Mouse (Mus musculus) midbrain, embryonic 14.5 days (tissue): Measurements from ENCODE around the gene Prpf19. TPM values are rescaled to one million over a fixed set of nuclear protein-coding genes. Genes with fewer than 3 reads are reported as not detected.

Source experiments
- ATAC-seq: fragments of 200-750 bp; cut with Nextera tagmentation; 2 replicates; pipeline ENCODE4 v1.8.0; 2017; ENCODE audit warnings: moderate number of reproducible peaks, moderate library complexity; ENCODE audit not compliant: low FRiP score, low TSS enrichment
- DNase-seq: peaks from one replicate; pipeline ENCODE4 v3.0.0-alpha.2; 2015
- H3K27ac ChIP-seq: fragments of 300-500 bp; sonication (generic); replicated peaks from 2 replicates; pipeline ENCODE4 v1.5.1; 2014; ENCODE audit warnings: mild to moderate bottlenecking, low read depth, low read length, moderate library complexity
- H3K27me3 ChIP-seq: fragments of 300-500 bp; sonication (generic); 2 replicates; pipeline ENCODE4 v1.6.1; 2014; ENCODE audit warnings: low read length, control low read depth, mixed read lengths; ENCODE audit not compliant: control insufficient read depth, insufficient read depth
- H3K36me3 ChIP-seq: fragments of 300-500 bp; sonication (generic); 2 replicates; pipeline ENCODE4 v1.6.1; 2014; ENCODE audit warnings: low read length, control low read depth; ENCODE audit not compliant: control insufficient read depth, insufficient read depth
- H3K4me1 ChIP-seq: fragments of 300-500 bp; sonication (generic); 2 replicates; pipeline ENCODE4 v1.6.1; 2014; ENCODE audit warnings: mild to moderate bottlenecking, antibody characterized with exemption, low read length, control low read depth; ENCODE audit not compliant: control insufficient read depth, insufficient read depth
- H3K4me2 ChIP-seq: fragments of 300-500 bp; sonication (generic); 2 replicates; pipeline ENCODE4 v1.6.1; 2014; ENCODE audit warnings: mild to moderate bottlenecking, low read length, moderate library complexity
- H3K4me3 ChIP-seq: fragments of 300-500 bp; sonication (generic); replicated peaks from 2 replicates; pipeline ENCODE4 v1.5.1; 2014; ENCODE audit warnings: low read depth, low read length
- H3K9ac ChIP-seq: fragments of 300-500 bp; sonication (generic); replicated peaks from 2 replicates; pipeline ENCODE4 v1.6.1; 2014; ENCODE audit warnings: mild to moderate bottlenecking, low read length, moderate library complexity
- H3K9me3 ChIP-seq: fragments of 300-500 bp; sonication (generic); 2 replicates; pipeline ENCODE4 v1.6.1; 2016; ENCODE audit warnings: low read length, control low read depth, mixed read lengths; ENCODE audit not compliant: control insufficient read depth
- WGBS: fragments of 180-500 bp; shearing (Covaris S2); extraction: QIAGEN DNeasy Blood & Tissue Kit; methylation state at CpG from one replicate; pipeline ENCODE4 v1.1.7; 2014; 5-methylcytosine and 5-hydroxymethylcytosine counted together
- polyA plus RNA-seq: library from polyadenylated mRNA; unstranded; fragments of >200 nt; fragmentation: Nextera tagmentation; extraction: Ambion mirVana; gene quantifications from 2 replicates; pipeline ENCODE4 v1.2.1, GENCODE M21; 2014

Gene Prpf19
- polyA plus RNA-seq, 1 experiment from 2014 or later = 39.2 TPM

DNA sequence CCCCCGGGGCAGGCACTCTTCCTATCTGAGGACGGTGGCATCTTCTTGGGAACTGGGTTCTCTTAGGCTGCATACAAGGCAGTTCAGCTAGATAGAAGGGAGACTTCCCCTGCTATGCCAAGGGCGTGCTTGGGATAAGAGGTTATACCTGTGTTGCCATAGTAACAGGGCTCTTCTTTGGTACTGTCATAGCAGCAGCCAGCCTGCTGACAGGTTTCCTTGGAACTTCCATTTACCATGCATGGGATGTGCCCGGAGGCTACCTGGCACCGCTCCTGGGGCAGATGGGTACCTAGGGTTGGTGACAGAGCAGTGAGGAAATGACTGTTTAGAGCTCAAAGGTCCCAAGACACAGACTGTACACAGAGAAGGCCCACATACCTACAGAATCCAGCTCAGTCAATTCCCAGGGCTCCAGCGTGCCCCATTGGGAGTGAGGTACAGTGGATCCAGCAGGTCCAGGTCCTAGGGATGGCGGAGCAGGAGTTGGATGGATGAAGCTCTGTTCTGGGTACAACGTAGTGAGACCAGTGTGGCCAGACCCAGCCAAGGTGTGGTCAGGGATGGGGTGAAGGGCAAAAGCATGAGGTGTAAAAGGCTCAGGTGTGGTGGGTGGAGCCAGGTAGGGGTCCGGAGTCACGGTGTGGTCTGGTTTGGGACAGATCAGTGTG, 23.4 kb downstream of the Prpf19 start:
- ATAC-seq (no peak), DNase-seq (peak; percentile 33)
- Histone ChIP-seq H3K9ac (no peak overlapping the region), H3K4me2 (no peak overlapping the region), H3K9me3 (no peaks in the 10 kb centered on the region), H3K4me1 (no peaks in the 10 kb centered on the region), H3K27ac (no peak overlapping the region), H3K36me3 (no peaks in the 10 kb centered on the region), H3K27me3 (no peaks in the 10 kb centered on the region), H3K4me3 (no peak overlapping the region)
- 84% methylated on average over 10 of the region's 10 CpGs for WGBS

- Histone ChIP-seq H3K4me3 (no peak within 1 kb of the TSS), H3K9me3 (no peaks in the 10 kb centered on the region), H3K27ac (no peak within 1 kb of the TSS), H3K36me3 (no peaks in the 10 kb centered on the region), H3K4me1 (no peaks in the 10 kb centered on the region), H3K27me3 (no peaks in the 10 kb centered on the region), H3K9ac (no peak within 1 kb of the TSS), H3K4me2 (no peak within 1 kb of the TSS)
- ATAC-seq = no peak
- WGBS = 70% methylated on average over 2 of the region's 2 CpGs
- no peak for DNase-seq
Observed at GRCm38 (mm10) chr19:10920532-10920931, 25.5 kb downstream of the Prpf19 start, which contains the start of gene Zp1. Gene Zp1 (minus strand): TSS chr19:10920632.

DNA sequence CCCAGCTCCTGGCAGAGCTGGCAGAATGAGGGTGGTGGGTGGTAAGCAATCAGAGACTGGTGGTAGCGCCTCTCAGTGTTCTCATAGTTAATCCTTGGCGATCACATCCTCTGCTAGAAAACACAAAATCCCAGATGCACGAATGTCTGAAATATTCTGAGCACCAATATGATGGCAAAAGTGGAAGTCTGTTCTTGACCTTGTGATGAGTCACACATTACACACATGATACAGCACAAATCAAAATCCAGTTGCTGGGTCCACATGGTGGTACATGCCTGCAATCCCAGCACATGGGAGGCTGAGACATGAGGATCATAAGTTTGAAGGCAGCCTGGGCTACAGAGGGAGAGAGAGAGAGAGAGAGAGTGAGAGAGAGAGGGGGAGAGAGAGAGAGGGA, 26.0 kb downstream of the Prpf19 start:
- 80% methylated on average over 3 of the region's 3 CpGs for WGBS
- H3K9me3 ChIP-seq = no peaks in the 10 kb centered on the region
- no peak overlapping the region for H3K9ac ChIP-seq
- no peak overlapping the region for H3K4me2 ChIP-seq
- no peak overlapping the region for H3K4me3 ChIP-seq
- H3K27ac ChIP-seq = no peak overlapping the region
- no peaks in the 10 kb centered on the region for H3K36me3 ChIP-seq
- H3K4me1 ChIP-seq = no peaks in the 10 kb centered on the region
- H3K27me3 ChIP-seq = no peaks in the 10 kb centered on the region
- DNase-seq (no peak), ATAC-seq (no peak)

DNA sequence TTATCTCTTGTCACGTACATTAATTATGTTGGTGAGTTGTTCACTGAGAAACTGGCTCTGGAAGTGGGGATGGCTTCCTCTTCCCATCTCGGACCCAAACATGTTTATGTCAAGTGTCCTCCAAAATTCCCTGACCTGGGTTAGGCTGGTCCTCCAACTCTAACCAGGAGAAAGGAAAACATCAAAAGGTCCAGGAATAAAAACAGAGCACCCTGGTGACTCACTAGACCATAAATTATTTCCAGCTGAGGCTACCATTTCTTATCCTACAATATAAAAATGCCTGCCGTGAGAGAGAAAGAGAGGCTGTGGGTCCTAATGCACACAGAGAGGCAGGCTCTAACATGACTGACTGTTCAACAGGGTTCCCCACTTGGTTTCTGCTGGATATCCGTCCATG, 29.2 kb downstream of the Prpf19 start:
- no peak overlapping the region for H3K27ac ChIP-seq
- 83% methylated on average over 4 of the region's 4 CpGs for WGBS

DNA sequence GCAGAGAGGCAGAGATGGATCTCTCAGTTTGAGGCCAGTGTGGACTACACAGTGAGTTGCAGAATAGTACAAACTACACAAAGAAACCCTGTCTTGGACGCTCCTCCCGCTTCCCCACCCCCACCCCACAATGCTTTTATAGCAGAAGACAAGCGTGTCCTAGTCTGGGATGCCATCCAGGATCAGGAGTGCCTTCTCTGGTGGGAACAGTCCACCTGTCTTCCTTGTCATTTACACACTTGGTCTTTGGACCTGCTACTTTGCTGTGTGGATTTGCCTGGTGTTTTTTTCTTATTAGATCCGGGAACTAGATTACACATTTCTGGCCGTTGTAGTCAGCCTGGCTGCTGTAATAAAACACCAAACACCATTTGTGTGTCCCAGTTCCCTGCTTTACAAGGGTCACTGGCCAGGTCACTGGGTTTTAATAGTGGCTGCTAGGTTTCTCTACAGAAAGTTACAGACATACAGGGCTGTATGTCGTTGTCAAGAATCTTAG, 31.1 kb downstream of the Prpf19 start:
- no peaks in the 10 kb centered on the region for H3K4me1 ChIP-seq
- H3K9ac ChIP-seq = no peak overlapping the region
- no peak overlapping the region for H3K4me2 ChIP-seq
- 6% methylated on average over 6 of the region's 6 CpGs for WGBS
- H3K27ac ChIP-seq = no peak overlapping the region
- no peaks in the 10 kb centered on the region for H3K9me3 ChIP-seq
- no peaks in the 10 kb centered on the region for H3K27me3 ChIP-seq
- H3K4me3 ChIP-seq = no peak overlapping the region
- DNase-seq (peak; percentile 30), ATAC-seq (no peak)
- no peaks in the 10 kb centered on the region for H3K36me3 ChIP-seq

More for the DNA sequence above, 29.2 kb downstream of the Prpf19 start:
- Histone ChIP-seq H3K36me3 (no peaks in the 10 kb centered on the region), H3K27me3 (no peaks in the 10 kb centered on the region), H3K9ac (no peak overlapping the region), H3K4me3 (no peak overlapping the region), H3K4me2 (no peak overlapping the region), H3K9me3 (no peaks in the 10 kb centered on the region), H3K4me1 (no peaks in the 10 kb centered on the region)
- no peak for ATAC-seq
- no peak for DNase-seq

DNA sequence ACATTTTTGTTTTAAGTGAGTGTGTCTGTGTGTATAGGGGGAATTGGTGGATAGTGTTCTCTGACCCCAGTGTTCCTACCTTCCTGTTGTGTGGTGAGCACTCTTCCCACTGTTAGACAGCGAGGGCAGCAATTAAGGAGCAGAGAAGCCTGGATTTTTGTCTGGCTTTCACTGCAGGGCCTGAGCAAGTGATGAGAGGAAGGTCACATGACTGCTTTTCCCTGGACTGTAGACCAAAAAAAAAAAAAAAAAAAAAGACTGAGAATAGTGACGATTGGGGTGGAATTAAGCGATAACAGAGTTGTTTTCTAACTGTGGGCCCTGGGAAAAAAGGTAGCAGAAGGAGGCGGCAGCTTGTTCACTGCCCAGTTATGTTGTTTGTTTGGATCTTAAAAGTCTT, 31.6 kb downstream of the Prpf19 start:
- 31% methylated on average over 4 of the region's 4 CpGs for WGBS
- ATAC-seq = no peak
- Histone ChIP-seq H3K27ac (no peak overlapping the region), H3K27me3 (no peaks in the 10 kb centered on the region), H3K4me2 (no peak overlapping the region), H3K9me3 (no peaks in the 10 kb centered on the region), H3K36me3 (no peaks in the 10 kb centered on the region), H3K4me1 (no peaks in the 10 kb centered on the region), H3K9ac (no peak overlapping the region), H3K4me3 (no peak overlapping the region)
- no peak for DNase-seq

- Histone ChIP-seq H3K27me3 (no peaks in the 10 kb centered on the region), H3K4me1 (no peaks in the 10 kb centered on the region), H3K4me2 (no peak overlapping the region), H3K4me3 (no peak overlapping the region), H3K9me3 (no peaks in the 10 kb centered on the region), H3K36me3 (no peaks in the 10 kb centered on the region), H3K27ac (no peak overlapping the region), H3K9ac (no peak overlapping the region)
- no peak for DNase-seq
- WGBS = 71% methylated on average over 2 of the region's 2 CpGs
- no peak for ATAC-seq
Observed at GRCm38 (mm10) chr19:10930641-10931040, 35.6 kb downstream of the Prpf19 start.

DNA sequence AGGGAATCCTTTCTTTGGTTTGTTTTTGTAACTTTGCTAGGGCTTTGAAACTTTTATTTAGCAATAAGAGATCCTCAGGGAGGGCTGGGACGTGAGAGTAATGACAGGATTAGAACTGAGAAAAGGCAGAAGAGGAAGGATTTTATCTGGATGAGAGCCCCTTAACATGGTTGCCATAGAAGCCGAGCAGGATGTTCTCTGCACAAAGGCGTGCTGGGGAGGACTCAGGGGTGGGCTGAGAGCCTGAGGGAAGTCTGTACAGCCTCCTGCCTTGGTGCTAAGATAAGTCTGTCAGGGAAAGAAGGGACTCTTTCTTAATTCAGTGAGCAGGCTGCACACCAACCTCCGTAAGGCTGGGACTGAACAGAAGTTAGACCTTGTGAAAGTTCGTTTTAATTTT, 40.0 kb downstream of the Prpf19 start:
- WGBS = 10% methylated on average over 5 of the region's 5 CpGs
- Histone ChIP-seq H3K4me1 (no peaks in the 10 kb centered on the region), H3K4me3 (no peak overlapping the region), H3K4me2 (no peak overlapping the region), H3K27ac (no peak overlapping the region), H3K9me3 (no peaks in the 10 kb centered on the region), H3K36me3 (no peaks in the 10 kb centered on the region), H3K9ac (no peak overlapping the region), H3K27me3 (no peaks in the 10 kb centered on the region)
- ATAC-seq = no peak
- DNase-seq = peak; percentile 17

DNA sequence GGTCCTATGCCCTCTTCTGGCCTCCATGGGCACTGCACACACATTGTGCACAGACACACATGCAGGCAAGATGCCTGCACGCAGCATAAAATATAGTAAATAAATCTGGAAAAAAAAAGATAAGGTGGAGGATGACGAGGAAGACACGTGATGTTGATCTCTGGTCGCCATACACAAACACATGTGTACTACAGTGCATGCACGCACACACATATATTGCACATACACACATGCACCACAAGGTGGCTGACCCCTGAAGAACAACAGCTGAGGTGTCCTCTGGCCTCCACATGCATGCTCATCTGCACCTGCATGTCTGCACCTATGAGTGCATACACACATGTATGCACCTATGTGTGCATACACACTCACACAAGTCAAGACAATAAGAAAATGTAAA, 41.0 kb downstream of the Prpf19 start:
- 90% methylated on average over 5 of the region's 5 CpGs for WGBS
- no peak overlapping the region for H3K27ac ChIP-seq

More for the DNA sequence above, 41.0 kb downstream of the Prpf19 start:
- Histone ChIP-seq H3K27me3 (no peaks in the 10 kb centered on the region), H3K4me2 (no peak overlapping the region), H3K4me1 (peaks cover 6% of the 10 kb centered on the region), H3K9me3 (no peaks in the 10 kb centered on the region), H3K36me3 (no peaks in the 10 kb centered on the region), H3K4me3 (no peak overlapping the region), H3K9ac (no peak overlapping the region)
- ATAC-seq (no peak), DNase-seq (no peak)
